Mouse (Mus musculus) spleen, postnatal 14 days (tissue): Measurements from ENCODE around the gene Gja5.
"Not testable (repeated sequence)": the region's sequence is repeated elsewhere in the genome, so short reads cannot be mapped to it uniquely, and the experiment has no call there.

Source experiments
- DNase-seq, 2 experiments: peaks; one replicate each; pipeline ENCODE4 v3.0.0; 2021 to 2022; ENCODE audit warnings: low spot score in 2 of 2

Gja5 gene

GRCm38 (mm10) chr3:97037119-97037518 is 132.6 kb downstream of the Gja5 start:
- DNase-seq = no peak

- DNase-seq = no peak
These were observed 135.2 kb downstream of the Gja5 start for GRCm38 (mm10) chr3:97039721-97040120.

DNA sequence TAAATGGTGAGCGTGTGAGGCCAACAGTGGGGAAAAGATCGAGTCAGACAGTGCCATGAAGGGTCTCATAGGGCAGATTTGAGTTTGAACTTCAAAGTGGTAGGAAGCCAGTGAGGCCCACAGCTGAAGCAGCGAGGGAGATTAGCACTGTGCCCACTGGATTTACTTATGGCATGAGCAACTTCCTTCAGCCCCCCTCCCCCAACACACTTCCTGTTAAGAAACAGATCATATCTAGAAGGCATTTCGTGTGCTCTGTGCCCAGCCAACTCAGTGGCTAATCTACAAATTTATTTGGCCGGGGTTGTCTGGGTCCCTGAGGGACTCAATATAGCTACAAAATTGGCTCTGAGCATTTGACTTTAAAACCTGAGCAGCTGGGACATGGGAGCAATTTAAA is 139.7 kb downstream of the Gja5 start:
- DNase-seq = no peak

DNA sequence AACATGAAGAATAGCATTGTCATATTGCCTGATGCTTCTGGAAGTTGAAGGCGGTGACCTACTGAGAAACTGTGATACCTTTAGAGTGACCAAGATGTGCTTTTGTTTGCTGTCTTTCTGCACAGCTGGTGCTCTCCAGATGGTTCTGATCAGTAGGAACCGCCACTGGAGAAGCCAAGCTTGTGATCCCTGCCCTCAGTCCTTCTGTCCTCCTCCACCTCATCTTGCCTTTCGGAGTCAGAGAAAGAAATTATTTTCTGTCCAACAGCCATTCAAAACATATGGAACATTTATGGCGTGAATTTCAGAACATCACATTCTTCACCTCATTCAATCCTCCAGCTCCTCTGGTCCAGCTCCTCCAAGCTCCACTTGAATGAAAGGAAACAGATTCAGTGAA is 143.3 kb downstream of the Gja5 start:
- no peak for DNase-seq

DNA sequence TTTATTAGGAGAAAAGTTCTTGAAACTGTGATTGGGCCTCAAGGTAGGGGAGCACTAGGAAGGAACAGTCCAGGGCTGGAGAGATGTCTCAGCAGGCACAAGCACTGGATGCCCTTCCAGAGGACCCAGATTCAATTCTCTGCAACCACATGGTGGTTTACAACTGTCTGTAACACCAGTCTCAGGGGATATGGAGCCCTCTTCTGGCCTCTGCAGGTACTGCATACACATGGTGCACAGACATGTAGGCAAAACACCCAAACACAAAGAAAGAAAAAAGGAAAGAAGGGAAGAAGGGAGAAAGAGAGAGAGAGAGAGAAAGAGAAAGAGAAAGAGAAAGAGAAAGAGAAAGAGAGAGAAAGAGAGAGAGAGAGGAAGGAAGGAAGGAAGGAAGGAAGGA is 143.9 kb downstream of the Gja5 start:
- no peak for DNase-seq

- DNase-seq = no peak
These were observed 146.8 kb downstream of the Gja5 start for GRCm38 (mm10) chr3:97051264-97051744.

- DNase-seq = no peak
These were observed 147.7 kb downstream of the Gja5 start for GRCm38 (mm10) chr3:97052069-97052799.

DNA sequence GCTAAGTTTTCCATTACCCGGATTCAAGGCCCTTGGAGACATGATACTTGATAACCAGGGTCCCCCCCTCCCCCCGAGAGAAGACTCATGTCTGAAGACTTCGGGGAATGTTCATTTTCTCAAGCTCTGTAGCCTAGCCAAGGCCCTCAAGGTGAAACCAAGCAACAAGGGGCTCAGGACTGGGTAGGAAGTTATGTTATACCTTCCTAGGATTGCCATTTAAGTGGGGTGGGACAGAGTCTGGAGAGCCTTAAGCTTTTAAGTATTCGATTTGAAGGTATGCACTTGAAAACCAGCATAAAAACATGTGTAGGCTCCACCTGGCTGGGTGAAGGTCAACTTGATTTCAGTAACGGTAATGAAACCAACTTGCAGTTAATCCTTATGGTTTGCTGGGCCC is 154.2 kb downstream of the Gja5 start:
- no peak for DNase-seq

DNA sequence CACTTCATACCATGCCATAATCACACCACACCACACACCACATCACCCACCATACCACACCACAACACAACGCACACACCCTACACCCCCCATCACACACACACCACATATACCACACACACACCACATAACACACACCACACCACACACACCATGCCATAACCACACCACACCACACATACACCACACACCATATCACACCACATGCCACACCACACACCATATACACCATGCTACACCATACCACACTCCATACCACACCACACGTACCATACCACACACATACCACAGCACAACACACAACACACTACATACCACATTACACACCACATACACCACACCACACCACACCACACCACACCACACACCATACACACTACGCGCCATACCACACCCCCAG is 155.6 kb downstream of the Gja5 start:
- DNase-seq = no peak

DNA sequence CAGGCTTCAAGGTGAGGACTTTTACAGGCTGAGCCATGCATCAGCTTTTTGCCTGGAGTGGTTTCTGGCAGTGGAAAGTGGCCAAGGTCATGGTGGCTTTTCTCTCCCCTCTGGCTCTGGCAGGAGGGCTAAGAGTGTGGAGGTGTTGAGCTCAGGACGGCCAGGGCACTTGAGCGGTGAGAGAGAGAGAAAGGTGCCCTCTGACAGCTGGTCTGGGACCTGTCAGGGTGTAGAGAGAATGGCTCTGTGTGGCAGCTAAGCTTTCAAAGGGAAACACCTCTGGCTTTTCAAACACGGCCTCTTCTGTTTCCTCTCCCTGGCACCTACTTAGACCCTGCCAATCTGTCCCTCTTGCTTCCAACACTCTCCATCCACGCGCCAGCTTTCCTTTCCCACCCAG is 158.3 kb downstream of the Gja5 start:
- no peak for DNase-seq

- no peak for DNase-seq
These were observed 159.6 kb downstream of the Gja5 start for GRCm38 (mm10) chr3:97064046-97064445.

DNA sequence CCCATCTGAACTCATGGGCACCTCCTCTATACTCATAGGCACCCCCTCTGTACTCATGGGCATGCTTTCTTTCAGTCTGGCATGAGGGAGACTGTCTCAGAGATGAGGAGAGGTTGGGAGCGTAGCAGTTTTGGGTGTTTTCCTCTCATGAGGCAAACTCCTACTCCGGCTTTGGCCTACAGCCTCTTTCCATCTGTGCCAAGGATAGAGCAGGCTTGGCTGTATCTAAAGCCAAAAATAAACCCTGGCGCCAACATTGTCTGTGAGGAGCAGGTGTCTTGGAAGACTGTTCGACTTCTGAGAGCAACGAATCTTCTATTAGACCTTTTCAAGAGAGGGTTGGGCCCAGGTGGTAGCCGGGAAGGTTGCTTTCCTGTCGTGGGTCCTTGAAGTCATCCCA is 165.1 kb downstream of the Gja5 start:
- DNase-seq = not testable (repeated sequence)

DNA sequence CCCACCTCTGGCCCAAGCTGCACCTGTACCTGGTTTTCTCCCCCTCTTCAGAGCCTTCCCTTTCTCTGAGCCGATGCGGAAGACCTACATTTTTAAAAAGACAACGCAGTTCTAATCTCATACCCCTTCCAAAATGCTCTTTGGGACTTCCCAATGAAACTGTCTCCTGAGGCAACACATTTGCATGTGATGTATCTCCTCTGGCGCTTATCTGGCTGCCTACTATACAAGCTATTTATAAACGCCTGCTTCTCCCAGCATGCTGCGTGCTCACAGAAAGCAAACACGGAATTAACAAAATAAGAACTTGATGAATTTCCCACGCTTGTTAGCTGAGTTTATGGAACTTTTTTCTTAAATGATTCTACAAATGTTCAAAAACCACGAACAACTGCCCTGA is 167.4 kb downstream of the Gja5 start:
- not testable (repeated sequence) for DNase-seq

DNA sequence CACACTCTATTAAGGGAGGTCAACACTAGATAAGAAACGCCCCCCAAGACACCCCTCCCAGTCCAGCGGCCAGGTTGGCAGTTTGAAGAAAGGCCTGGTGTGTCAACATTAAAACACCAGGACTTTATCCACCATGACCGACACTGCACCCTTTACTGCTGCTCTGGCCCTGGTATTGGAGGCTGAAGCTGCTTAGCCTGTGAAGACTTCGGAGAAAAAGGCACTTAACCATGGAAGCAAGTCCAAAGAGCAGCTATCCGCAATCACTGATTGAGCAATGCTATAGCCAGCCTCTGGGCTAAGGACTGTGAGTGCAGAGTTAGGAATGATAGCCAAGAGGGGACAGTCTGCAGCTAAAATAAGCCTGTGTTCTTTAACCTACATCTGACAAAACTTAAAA is 167.9 kb downstream of the Gja5 start:
- DNase-seq = not testable (repeated sequence)

DNA sequence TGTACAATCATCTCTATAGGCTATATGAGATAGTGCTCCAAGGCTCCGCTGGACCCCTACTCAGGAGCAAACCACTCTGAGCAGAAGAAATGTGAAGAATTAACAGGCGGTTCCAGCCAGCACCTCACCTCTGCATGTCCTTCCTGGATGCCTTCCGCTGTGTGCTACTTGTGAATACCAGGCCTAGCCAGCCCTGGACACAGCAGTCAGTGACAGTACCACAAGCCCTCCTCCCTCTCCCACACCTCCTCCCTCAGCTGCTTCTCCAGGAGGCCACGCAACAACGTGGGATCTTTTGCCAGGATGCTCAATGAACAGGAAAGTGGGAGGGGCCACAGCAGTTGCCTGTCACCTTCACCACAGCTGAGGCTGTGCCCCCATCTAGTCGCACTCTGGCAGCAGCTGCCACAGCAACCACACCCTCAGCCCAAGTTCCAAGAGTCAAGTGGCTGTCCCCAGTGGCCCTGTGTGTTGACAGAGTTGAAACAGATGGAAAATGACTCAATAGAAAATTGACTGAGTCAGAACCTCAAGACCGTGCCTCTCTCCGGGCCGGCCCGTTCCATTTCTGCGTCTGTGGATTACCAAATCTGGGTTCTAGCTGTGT is 171.4 kb downstream of the Gja5 start:
- not testable (repeated sequence) for DNase-seq

DNA sequence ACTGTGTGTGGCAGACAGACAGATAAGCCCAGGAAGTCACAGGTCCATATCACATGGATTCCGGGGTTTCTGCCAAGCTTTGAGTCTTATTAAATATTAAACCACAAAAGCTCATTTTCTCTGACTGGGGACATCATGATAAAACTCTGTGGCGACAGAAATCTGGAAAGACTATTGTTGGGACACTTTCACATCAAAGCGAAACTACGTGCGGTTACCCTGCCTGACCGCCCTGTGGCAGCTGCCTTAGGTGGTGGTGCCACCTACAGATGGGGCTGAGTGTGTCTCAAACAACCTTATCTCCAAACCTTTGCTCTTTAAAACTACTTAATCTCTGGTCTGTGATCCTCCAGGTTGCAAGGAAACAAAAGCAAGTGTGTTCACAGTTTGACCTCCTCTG is 171.9 kb downstream of the Gja5 start:
- peak in 1 of 2 experiments; percentile 3 for DNase-seq

GRCm38 (mm10) chr3:97078436-97078835 is 173.9 kb downstream of the Gja5 start:
- DNase-seq = no peak

GRCm38 (mm10) chr3:97082156-97082555 is 177.7 kb downstream of the Gja5 start:
- DNase-seq = no peak

- peak in 1 of 2 experiments; percentile 19 for DNase-seq
These were observed 182.8 kb downstream of the Gja5 start for GRCm38 (mm10) chr3:97087326-97087725.

GRCm38 (mm10) chr3:97088291-97088690 is 183.8 kb downstream of the Gja5 start:
- DNase-seq = not testable (repeated sequence)

DNA sequence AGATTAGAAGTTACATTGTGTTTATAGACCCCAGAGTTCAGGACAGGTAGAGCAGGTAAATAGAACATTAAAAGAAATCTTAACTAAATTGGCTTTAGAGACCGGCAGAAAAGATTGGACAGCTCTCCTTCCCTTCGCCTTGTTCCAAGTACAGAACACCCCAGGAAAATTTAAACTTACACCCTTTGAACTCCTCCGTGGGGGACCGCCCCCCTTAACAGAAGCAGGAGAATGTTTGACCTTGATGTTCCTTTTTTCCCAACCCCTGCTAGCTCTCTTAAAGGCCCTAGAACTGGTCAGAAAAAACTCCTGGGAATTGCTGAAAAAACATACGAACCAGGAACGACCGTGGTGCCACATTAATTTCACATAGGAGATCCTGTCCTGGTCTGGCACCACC is 187.5 kb downstream of the Gja5 start:
- not testable (repeated sequence) for DNase-seq

- DNase-seq = not testable (repeated sequence)
These were observed 192.2 kb downstream of the Gja5 start for GRCm38 (mm10) chr3:97096664-97097063.
